Mouse (Mus musculus) adrenal gland, adult 2 months (tissue): Measurements from ENCODE around the gene Snap25. TPM values are rescaled to one million over a fixed set of nuclear protein-coding genes. Genes with fewer than 3 reads are reported as not detected.

ENCODE experiments used
- DNase-seq: peaks from one replicate; pipeline ENCODE4 v3.0.0; 2021
- polyA plus RNA-seq: library from polyadenylated mRNA; depleted of rRNA; stranded (reverse); fragments of >200 nt; gene quantifications from 2 replicates; pipeline ENCODE4 v1.2.3, GENCODE M21; 2012; rRNA removed
- total RNA-seq, 2 experiments: library from RNA; stranded (reverse); gene quantifications; 2 replicates each; pipeline ENCODE4 v1.2.3; 2021

Gene Snap25
- total and polyA plus RNA-seq, 3 experiments = 9.4 to 53.2 (median 27.5) TPM

DNA sequence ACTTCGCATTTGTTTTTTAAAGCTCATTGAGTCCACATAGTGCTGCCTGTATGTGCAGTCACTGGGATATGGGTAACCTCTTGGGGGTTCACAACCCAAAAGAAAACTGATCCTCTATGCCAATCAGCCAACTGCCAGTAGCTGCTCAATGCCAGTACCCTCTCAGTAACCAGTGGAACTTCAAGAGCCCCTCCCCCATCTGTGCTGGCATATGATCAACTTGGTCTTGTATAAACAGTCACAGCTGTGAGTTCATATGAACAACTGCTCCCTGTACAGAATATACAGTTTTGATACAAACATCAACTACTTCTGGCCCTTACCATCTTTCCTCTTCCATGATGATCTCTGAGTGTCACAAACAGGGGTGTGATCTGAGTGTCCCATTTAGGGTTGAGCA is 98.1 kb downstream of the Snap25 start:
- DNase-seq = no peak

DNA sequence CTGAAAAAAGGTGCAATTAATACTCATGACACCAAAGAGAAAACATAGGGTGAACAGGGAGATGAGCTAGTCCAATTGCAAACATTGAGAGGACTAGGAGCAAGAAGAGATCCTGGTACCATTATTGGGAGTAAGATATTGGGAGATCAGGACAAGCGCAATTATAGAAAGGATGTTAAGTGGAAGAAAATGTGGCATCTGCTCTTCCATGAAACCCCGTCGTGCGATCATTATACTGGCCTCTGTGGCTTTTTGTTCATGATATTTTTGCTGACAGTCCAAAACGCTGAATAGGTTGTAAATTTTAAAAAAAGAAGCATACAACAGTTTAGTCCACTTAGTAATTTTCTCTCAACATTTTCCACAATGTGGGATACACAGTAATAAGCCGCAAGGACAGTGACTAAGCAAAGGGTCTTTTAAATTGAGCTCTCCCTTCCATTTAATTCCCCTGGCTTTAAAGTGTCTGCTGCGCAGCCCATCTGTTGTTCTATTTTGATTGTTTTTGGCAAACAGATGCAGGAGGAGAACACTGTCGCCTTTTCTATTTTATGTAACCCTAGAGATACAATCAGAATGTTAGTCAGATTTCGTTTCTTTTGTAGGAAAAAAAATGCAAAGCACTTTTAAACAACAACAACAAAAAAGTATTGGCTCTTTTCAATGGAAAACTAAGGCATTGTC is 103.6 kb downstream of the Snap25 start:
- DNase-seq = no peak

DNA sequence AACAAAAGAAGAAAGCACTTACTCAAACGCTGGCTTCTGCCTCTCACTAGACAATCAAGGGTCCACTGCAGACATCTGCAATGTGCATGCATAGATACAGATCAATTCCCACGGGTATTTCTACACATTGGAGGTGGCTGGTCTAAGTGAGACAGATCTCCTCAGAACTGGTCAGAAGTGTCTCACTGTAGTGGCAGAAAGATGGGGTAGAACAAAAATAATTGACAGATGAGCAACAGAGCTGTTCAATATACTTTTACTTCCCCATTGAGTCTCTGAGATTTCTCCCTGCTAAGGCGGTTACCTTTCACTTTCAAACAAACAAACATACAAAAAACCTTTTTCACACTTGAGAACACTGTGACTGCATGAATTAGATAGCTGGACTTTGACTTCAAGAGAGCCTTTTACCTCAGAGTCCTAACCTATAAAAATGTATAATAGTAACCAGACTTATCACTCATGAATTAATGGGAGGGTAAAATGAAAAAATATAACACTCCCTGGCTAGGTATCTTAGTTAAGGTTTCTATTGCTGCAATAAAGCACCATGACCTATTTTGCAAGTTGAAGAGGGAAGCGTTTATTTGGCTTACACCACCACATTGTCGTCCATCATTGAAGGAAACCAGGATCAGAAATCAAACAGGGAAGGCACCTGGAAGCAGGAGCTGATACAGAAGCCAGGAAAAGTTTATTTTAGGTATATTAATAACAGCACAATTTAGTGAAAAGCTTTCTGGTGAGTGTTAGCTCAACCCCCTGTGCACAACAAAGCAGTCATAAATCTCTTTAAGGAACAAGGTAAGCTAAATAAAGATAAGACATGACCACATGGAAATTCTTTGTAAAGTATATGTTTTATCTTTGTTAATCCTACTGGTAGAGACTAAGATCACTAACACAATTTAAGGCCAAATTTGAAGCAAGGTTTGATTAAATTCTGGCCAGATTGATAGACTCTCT is 110.8 kb downstream of the Snap25 start:
- DNase-seq = no peak

DNA sequence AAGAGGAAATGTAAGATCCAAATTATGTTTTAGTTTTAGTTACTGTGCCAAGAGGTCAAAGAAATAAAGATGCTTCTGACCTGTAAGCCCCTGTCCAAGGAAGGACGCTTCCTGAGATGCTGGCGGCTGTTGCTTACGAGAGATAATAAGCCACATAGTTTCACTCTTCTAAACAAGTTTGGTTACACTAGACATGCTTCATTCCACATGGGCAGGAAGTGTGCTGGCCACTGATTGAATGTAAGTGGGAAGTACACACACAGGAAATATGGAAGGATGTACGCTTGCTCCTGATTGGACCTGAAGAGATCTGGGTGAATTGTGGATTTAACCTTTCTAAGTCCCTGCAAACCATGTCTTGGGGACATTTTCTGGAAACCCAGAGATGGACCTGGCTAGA is 114.4 kb downstream of the Snap25 start:
- no peak for DNase-seq

Other genes starting within 250 kb of the Snap25 start
- gene Ankef1, start 211.5 kb upstream of the Snap25 start, total RNA-seq = 10 to 100 TPM; 14.8 to 35.2 TPM
- gene Ankef1, start 211.5 kb upstream of the Snap25 start, polyA plus RNA-seq = 1.0 and 1.1 TPM in 2 replicates
- 10 to 100 TPM in 1 of 2 experiments, 1 to 10 TPM in 1; 3.4 to 18.3 TPM for gene AL731706.2, start 172.2 kb downstream of the Snap25 start, total RNA-seq
- gene AL731706.2, start 172.2 kb downstream of the Snap25 start, polyA plus RNA-seq = not detected in 2 replicates
- gene Slx4ip, start 177.8 kb downstream of the Snap25 start, total RNA-seq = 1 to 10 TPM; 4.6 to 6.6 TPM
- gene Slx4ip, start 177.8 kb downstream of the Snap25 start, polyA plus RNA-seq = 0.08 and 0.40 TPM in 2 replicates
- gene AL731706.1, start 177.9 kb downstream of the Snap25 start, total RNA-seq = 10 to 100 TPM; 12.4 to 16.2 TPM
- 0.15 and 0.55 TPM in 2 replicates for gene AL731706.1, start 177.9 kb downstream of the Snap25 start, polyA plus RNA-seq
- gene Mkks, start 177.9 kb downstream of the Snap25 start, total RNA-seq = 10 to 100 TPM; 20.8 to 27.2 TPM
- 1.4 and 1.9 TPM in 2 replicates for gene Mkks, start 177.9 kb downstream of the Snap25 start, polyA plus RNA-seq